Mouse (Mus musculus): ENCODE measurements around the gene Fbxl16.

DNA sequence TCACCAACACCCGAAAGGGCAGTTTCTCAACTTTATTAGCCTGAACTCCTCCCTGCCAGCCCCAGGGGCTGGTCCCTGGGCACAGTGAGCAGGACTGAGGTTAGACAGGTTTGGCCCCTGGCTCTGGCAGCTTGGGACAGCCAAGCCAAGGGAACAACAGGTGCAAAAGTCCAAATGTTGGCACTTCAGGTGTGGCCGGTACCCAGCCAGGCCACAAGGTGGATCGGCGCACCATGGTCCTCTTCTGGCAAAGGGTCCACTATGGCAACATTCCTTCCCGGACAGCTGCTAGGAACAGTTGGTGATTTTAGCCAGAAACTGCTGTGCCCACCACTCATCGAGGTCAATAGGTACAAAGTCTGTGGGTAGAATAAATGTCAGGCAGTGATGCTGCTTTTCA lies 54.8 kb downstream of the Fbxl16 start:
- TF ChIP-seq EP300 (IDR thresholded peaks at IDR 0.05; ENCODE audit: low read length), result no peak
- peak in 1 of 2 experiments; percentile 19; a peak in 1 of 4 replicates for TF ChIP-seq CTCF (conservative IDR thresholded peaks at IDR 0.05 in 1 of 2, IDR thresholded peaks at IDR 0.05 in 1 of 2; ENCODE audit: low read depth in 2 of 2, low read length in 2 of 2)

Measured in CH12.LX (cell line).